Mouse (Mus musculus) brain, adult 2 months (tissue): ENCODE data around the gene Ipp.

Source experiments
- DNase-seq: peaks from one replicate; pipeline ENCODE4 v3.0.0; 2011; ENCODE audit warnings: low read depth, low spot score

The Ipp gene

GRCm38 (mm10) chr4:116557306-116558121 lies 50.2 kb downstream of the Ipp start, which contains the start of gene Gpbp1l1:
TSS of gene Gpbp1l1 (plus strand) at chr4:116557658.
- peak; percentile 98 for DNase-seq

- DNase-seq: no peak
Measured at GRCm38 (mm10) chr4:116558151-116558882, 51.0 kb downstream of the Ipp start.
